Mouse (Mus musculus): ENCODE measurements at regions not wholly inside any gene's neighbourhood (a gene's known extent, or its start where the extent isn't known, plus 50 kb on each side); places are given as distances from the start of the nearest gene placed in this dataset.
"Not testable (repeated sequence)": the region's sequence is repeated elsewhere in the genome, so short reads cannot be mapped to it uniquely, and the experiment has no call there.

- DNase-seq, result no peak
These were observed 97.2 kb upstream of the Ifngr1 start for GRCm38 (mm10) chr10:19494461-19495105.

- DNase-seq, result no peak
These were observed 93.6 kb upstream of the Ifngr1 start for GRCm38 (mm10) chr10:19498112-19498511.

GRCm38 (mm10) chr10:19502874-19503273 is 88.9 kb upstream of the Ifngr1 start:
- DNase-seq, result no peak

GRCm38 (mm10) chr10:19503846-19504765 is 87.6 kb upstream of the Ifngr1 start:
- peak; percentile 28 to 34 for DNase-seq

GRCm38 (mm10) chr10:19505174-19505573 is 86.6 kb upstream of the Ifngr1 start:
- no peak for DNase-seq

- peak in 1 of 2 experiments; percentile 26 for DNase-seq
These were observed 85.8 kb upstream of the Ifngr1 start for GRCm38 (mm10) chr10:19505979-19506378.

GRCm38 (mm10) chr10:19506434-19506833 is 85.3 kb upstream of the Ifngr1 start:
- peak; percentile 18 to 19 for DNase-seq

- DNase-seq, result peak; percentile 26 to 35
These were observed 83.5 kb upstream of the Ifngr1 start for GRCm38 (mm10) chr10:19508221-19508745.

GRCm38 (mm10) chr10:19510047-19510446 is 81.7 kb upstream of the Ifngr1 start:
- no peak for DNase-seq

GRCm38 (mm10) chr10:19514366-19514765 is 77.4 kb upstream of the Ifngr1 start:
- DNase-seq, result not testable (repeated sequence)

GRCm38 (mm10) chr10:19514837-19515236 is 76.9 kb upstream of the Ifngr1 start:
- no peak for DNase-seq

GRCm38 (mm10) chr10:19516011-19516410 is 75.7 kb upstream of the Ifngr1 start:
- DNase-seq, result no peak

- no peak for DNase-seq
These were observed 74.7 kb upstream of the Ifngr1 start for GRCm38 (mm10) chr10:19517093-19517492.

GRCm38 (mm10) chr10:19518763-19519162 is 73.0 kb upstream of the Ifngr1 start:
- peak in 1 of 2 experiments; percentile 42 for DNase-seq

GRCm38 (mm10) chr10:19522198-19522597 is 69.6 kb upstream of the Ifngr1 start:
- DNase-seq, result no peak

GRCm38 (mm10) chr10:19525939-19526338 is 65.8 kb upstream of the Ifngr1 start:
- DNase-seq, result no peak

- no peak for DNase-seq
These were observed 65.4 kb upstream of the Ifngr1 start for GRCm38 (mm10) chr10:19526353-19526752.

GRCm38 (mm10) chr10:19529655-19530054 is 62.1 kb upstream of the Ifngr1 start:
- DNase-seq, result no peak

GRCm38 (mm10) chr10:19530056-19530455 is 61.7 kb upstream of the Ifngr1 start:
- DNase-seq, result peak in 1 of 2 experiments; percentile 8

GRCm38 (mm10) chr10:19531452-19531851 is 60.3 kb upstream of the Ifngr1 start:
- DNase-seq, result no peak

GRCm38 (mm10) chr10:19532790-19533189 is 59.0 kb upstream of the Ifngr1 start:
- DNase-seq, result no peak

- no peak for DNase-seq
These were observed 57.9 kb upstream of the Ifngr1 start for GRCm38 (mm10) chr10:19533846-19534245.
